Mouse (Mus musculus): Measurements from ENCODE around the gene Gm6020. TPM values are rescaled to one million over a fixed set of nuclear protein-coding genes. Genes with fewer than 3 reads are reported as not detected.
A peak's percentile ranks its signal among the peaks of the same experiment; 100 is the strongest.
"Not testable (repeated sequence)": the region's sequence is repeated elsewhere in the genome, so short reads cannot be mapped to it uniquely, and the experiment has no call there.

Gm6020 gene
- polyA plus RNA-seq (2015; fragmentation: Nextera tagmentation; extraction: Ambion mirVana), result not detected in 2 replicates

DNA sequence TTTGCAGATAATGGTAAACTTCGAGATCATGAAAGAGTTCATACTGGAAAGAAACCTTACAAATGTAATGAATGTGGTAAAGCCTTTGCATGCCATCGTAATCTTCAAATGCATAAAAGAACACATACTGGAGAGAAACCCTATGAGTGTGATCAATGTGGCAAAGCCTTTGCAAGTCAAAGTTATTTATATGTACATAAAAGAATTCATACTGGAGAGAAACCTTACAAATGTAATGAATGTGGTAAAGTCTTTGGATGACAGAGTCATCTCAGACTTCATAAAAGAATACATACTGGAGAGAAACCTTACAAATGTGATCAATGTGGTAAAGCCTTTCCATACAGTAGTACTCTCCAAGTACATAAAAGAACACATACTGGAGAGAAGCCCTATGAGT, at the start of gene Gm6020:
Gene Gm6020, plus strand, starts transcription at position 301 of the 400 bp plus-strand sequence.
- not testable (repeated sequence) for H3K4me2 ChIP-seq; H3K4me1 ChIP-seq; H3K9me3 ChIP-seq; H3K4me3 ChIP-seq; ATAC-seq (replicated peaks); H3K27ac ChIP-seq; H3K27me3 ChIP-seq (replicated peaks); H3K36me3 ChIP-seq (replicated peaks); H3K9ac ChIP-seq
- 87% methylated on average over 2 of the region's 2 CpGs for WGBS

DNA sequence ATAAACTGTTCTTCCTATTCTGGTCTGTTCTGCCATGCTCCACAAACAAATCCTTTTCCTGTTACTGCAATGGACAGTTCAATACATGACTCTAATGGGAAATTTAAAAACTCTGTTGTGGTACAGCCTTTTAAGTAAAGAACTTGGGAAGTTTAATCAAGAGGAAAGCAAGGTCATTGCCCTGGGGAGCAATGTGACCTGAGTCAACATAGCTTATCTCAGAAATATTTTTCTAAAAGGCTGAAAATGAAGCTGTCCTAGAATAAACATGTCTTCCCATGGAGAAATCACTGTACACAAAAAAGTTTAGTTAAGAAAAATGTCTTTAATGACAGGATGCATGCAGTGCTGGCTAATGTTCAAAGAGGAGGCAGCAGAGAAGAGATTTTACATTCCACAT, 45.0 kb upstream of the Gm6020 start:
- Histone ChIP-seq H3K27ac (no peak overlapping the region), H3K4me1 (peaks cover 24% of the 10 kb centered on the region), H3K27me3 (replicated peaks) (no peaks in the 10 kb centered on the region), H3K9me3 (no peaks in the 10 kb centered on the region), H3K4me3 (no peak overlapping the region), H3K9ac (no peak overlapping the region), H3K36me3 (replicated peaks) (no peaks in the 10 kb centered on the region), H3K4me2 (no peak overlapping the region)
- no peak for ATAC-seq (replicated peaks)

DNA sequence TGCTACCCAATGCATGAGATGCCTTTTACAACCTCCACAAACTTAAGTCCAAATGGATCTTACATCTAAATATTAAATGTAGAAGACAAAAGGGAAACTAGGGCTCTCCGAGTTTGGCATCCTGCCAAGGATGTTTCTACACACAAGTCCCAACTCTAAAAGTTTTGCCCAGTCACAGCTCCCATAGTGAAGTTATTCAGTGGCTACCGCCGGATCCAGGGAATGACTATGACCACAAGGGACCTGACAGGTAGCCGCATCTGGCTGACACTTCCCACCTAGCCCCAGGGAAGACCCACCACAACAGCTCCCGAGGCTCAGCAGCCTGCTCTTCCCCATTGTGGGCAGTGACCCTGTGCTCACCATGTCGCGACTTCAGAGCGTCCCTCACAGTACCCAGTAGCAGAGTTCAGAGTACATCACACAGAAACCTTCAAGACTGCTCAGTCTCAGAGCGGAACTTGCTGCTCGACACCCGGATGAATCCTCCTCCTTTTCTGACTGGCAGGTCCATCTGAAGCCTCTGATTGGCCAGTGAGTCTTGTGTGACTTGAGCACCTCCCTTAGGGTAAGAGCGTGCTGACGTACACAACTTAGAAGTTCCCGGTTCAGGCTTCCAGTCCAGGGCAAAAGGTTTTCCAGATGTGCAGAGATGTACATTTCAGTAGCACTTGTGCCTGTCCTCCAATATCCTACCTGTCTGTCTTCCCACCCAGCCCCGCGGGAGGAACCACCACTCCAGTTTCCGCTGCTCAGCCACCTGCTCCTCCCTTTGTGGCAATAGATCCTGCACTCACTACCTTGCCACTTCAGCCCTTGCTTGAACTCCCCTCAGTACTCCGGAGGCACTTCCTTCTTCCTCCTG, 43.1 kb upstream of the Gm6020 start, which contains the start of gene Zfp950:
Gene Zfp950, minus strand, starts transcription at position 499 of the 865 bp plus-strand sequence.
- Histone ChIP-seq H3K9me3 (no peaks in the 10 kb centered on the region), H3K9ac (peak within 1 kb of the TSS; percentile 87), H3K4me1 (peaks cover 24% of the 10 kb centered on the region), H3K27ac (peak within 1 kb of the TSS; percentile 63), H3K36me3 (replicated peaks) (no peaks in the 10 kb centered on the region), H3K4me3 (peak within 1 kb of the TSS; percentile 82), H3K4me2 (peak within 1 kb of the TSS; percentile 87), H3K27me3 (replicated peaks) (no peaks in the 10 kb centered on the region)
- peak; percentile 100 for ATAC-seq (replicated peaks)
- WGBS, result 1% methylated on average over 18 of the region's 18 CpGs

DNA sequence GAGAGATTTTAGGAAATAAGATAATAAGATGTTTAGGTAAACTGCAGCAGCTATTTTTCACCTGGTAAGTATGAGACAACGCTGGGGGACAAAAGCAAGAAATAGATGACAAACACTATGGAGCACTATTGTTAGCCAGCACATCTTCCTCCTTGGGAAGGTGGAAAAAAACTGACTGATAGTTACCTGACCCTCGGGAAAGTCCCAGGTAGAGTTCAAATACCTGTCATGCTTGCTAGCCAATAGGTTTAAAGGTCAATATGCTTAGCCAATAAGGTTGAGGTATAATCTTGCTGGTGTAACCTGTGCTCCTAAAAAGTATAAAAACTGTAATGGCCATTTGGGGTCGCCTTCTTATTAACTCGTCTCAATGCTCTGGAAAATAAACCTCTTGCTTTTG, 42.4 kb upstream of the Gm6020 start:
- Histone ChIP-seq H3K4me2 (peak overlapping the region; percentile 87), H3K36me3 (replicated peaks) (no peaks in the 10 kb centered on the region), H3K4me1 (peaks cover 24% of the 10 kb centered on the region), H3K4me3 (peak overlapping the region; percentile 82), H3K9ac (peak overlapping the region; percentile 87), H3K9me3 (no peaks in the 10 kb centered on the region), H3K27ac (peak overlapping the region; percentile 63; the same call in 1 of the 2 replicates), H3K27me3 (replicated peaks) (no peaks in the 10 kb centered on the region)
- no peak for ATAC-seq (replicated peaks)
- WGBS, result 20% methylated on average over 4 of the region's 4 CpGs

DNA sequence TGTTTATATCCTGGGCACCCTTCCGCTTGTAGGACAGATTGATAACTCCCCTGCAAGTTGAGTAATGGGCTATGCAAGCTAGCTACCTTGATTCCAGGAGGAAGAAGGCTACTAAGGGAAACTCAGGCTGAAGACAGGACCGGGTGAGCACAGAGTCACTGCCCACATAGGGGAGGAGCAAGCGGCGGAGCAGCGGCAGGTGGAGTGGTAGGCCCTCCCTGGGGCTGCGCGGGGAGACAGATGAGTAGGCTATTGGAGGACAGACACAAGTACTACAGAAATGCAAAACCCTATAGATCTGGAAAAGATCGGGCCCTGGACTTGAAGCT, 32.4 kb upstream of the Gm6020 start:
- ATAC-seq (replicated peaks), result peak; percentile 73; the same call in 1 of the 2 replicates
- peak overlapping the region; percentile 87 for H3K4me2 ChIP-seq
- WGBS, result 5% methylated on average over 8 of the region's 8 CpGs
- H3K4me3 ChIP-seq, result peak overlapping the region; percentile 44
- no peaks in the 10 kb centered on the region for H3K36me3 ChIP-seq (replicated peaks)
- peak overlapping the region; percentile 48 for H3K9ac ChIP-seq
- H3K4me1 ChIP-seq, result peaks cover 11% of the 10 kb centered on the region
- no peak overlapping the region for H3K27ac ChIP-seq
- H3K27me3 ChIP-seq (replicated peaks), result no peaks in the 10 kb centered on the region
- no peaks in the 10 kb centered on the region for H3K9me3 ChIP-seq

DNA sequence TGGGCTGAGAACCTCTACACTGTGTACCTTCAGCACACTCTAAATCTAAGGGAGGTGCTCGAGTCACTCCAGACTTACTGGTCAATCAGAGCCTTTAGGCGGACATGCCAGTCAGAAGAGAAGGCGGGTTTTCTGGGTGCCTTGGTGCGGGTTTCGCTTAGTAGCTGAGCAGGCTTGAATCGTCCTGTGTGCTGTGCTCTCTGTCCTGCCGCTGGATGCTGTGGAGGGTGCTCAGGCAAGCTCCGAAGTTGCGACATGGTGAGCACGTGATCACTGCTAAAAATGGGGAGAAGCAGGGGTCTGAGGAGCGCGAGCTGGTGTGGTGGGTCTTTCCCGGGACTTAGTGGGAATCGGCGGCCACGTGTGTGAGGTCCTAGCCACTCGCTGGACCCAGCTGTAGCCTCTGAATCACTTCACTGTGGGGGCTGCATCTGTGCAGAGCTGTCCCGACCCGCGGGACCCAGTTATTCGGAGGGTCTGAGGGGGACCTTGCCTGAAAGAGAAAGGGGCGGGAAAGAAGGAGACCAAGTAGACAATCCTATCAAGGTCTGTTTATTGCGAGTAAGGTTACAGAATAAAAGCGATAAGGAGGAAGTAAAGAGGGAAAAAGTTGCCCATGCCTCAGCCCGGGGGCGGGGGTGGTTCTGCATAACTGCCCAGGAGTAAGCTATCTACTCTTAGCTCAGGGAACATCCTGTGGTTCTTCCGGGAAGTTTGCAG, 31.8 kb upstream of the Gm6020 start:
- Histone ChIP-seq H3K4me2 (peak overlapping the region; percentile 87), H3K9me3 (no peaks in the 10 kb centered on the region), H3K27ac (no peak overlapping the region), H3K4me3 (peak overlapping the region; percentile 44), H3K9ac (peak overlapping the region; percentile 48), H3K36me3 (replicated peaks) (no peaks in the 10 kb centered on the region), H3K27me3 (replicated peaks) (no peaks in the 10 kb centered on the region), H3K4me1 (peaks cover 11% of the 10 kb centered on the region)
- 5% methylated on average over 27 of the region's 27 CpGs for WGBS
- peak; percentile 79 for ATAC-seq (replicated peaks)

DNA sequence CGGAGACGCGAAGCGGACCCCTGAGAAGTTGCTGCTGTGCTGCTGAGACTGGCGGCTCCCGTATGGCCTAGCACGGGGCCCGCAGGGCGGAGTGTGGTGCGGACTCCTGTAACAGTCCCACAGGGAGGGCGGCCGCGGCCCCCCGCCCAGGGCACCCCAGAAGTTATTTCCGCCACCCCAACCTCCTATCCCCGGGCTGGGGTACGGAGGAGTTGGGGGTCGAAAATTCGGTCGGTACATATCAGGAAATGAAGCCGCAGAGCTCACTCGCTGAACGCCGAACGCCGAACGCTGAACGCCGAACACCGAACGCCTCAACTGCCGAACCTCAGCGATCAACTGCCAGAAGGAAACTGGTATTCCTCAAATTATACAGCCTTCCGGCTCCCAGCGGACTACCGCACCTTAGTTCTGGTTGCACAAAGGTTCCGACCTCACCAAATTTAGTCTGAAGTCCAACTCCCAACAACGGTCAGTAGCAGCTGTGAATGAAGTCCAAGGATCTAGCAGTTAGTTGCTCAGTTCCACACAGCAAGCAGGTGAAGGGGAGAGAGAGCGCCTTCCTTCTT, 7.8 kb upstream of the Gm6020 start, which contains the start of gene Gm7102:
Gene Gm7102, minus strand, starts transcription at position 554 of the 569 bp plus-strand sequence.
- Histone ChIP-seq H3K9me3 (no peaks in the 10 kb centered on the region), H3K4me1 (no peaks in the 10 kb centered on the region), H3K4me3 (peak within 1 kb of the TSS; percentile 34), H3K27me3 (replicated peaks) (no peaks in the 10 kb centered on the region), H3K36me3 (replicated peaks) (no peaks in the 10 kb centered on the region), H3K4me2 (peak within 1 kb of the TSS; percentile 49), H3K27ac (no peak within 1 kb of the TSS), H3K9ac (no peak within 1 kb of the TSS)
- no peak for ATAC-seq (replicated peaks)
- WGBS, result 28% methylated on average over 39 of the region's 39 CpGs

DNA sequence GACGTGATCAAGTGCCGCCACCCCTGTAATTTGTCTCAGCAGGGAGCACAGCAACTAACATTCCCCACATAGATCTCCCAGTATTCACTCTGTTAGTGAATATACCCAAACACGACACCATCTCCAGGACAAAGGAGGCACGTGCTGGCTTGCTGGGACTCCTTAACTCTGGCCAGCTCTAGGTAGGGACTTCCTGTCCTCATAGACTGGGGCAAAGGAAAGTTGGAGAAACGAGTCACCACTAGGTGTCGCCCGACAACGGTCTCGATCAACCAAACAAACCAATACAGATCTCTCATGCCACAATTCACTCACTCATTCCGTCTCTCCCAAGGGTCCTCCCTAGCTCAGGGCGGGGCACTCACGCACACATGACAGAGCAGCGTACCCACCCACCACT, 15.6 kb downstream of the Gm6020 start:
- Histone ChIP-seq H3K9me3 (no peaks in the 10 kb centered on the region), H3K9ac (no peak overlapping the region), H3K4me3 (no peak overlapping the region), H3K27ac (no peak overlapping the region), H3K27me3 (replicated peaks) (no peaks in the 10 kb centered on the region), H3K4me1 (no peaks in the 10 kb centered on the region), H3K4me2 (no peak overlapping the region), H3K36me3 (replicated peaks) (no peaks in the 10 kb centered on the region)
- ATAC-seq (replicated peaks), result no peak
- WGBS, result 15% methylated on average over 13 of the region's 13 CpGs

DNA sequence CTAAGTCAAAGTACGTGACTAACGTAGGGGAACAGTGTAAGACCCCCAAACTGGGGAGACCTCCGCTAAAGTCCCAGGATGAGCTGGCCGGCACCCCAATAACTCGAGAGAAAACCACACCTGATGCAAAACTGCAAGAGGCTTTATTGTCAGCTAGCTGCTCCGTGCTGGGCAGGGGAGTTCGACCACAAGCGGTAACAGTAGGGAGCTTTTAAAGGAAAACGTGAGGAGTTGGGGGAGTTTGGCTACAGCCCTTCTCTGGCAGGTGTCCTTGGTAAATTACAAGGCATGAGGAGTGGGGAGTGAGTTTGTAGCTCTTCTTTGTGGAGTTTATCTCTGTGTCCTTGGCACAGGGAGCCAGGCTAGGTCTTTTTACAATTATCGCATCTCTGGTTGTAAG, 16.1 kb downstream of the Gm6020 start:
- 16% methylated on average over 10 of the region's 10 CpGs for WGBS
- H3K27me3 ChIP-seq (replicated peaks), result no peaks in the 10 kb centered on the region
- no peak overlapping the region for H3K9ac ChIP-seq
- no peak for ATAC-seq (replicated peaks)
- H3K4me1 ChIP-seq, result no peaks in the 10 kb centered on the region
- H3K4me3 ChIP-seq, result no peak overlapping the region
- no peak overlapping the region for H3K27ac ChIP-seq
- H3K36me3 ChIP-seq (replicated peaks), result no peaks in the 10 kb centered on the region
- no peak overlapping the region for H3K4me2 ChIP-seq
- no peaks in the 10 kb centered on the region for H3K9me3 ChIP-seq

DNA sequence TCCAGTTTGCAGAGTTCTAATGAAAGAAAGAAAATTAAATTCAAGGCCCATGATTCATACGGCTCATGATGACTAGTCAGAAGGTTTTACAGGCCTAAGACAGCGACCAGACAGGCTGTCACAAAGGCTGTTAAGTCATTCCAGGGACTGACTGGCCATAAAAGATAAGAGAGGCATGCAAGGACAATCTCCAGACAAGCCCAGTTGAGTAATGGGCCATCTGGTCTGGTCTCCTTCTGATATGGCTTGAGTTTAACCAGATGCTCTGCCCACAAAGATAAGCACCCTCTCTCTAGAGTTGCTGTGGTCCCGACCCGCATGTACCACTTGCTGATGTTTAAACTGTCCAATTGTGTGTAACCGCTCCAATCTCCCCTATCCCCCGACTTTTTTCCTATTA, 23.8 kb downstream of the Gm6020 start:
- not testable (repeated sequence) for H3K4me1 ChIP-seq; ATAC-seq (replicated peaks); H3K27ac ChIP-seq; H3K9me3 ChIP-seq; H3K4me3 ChIP-seq; H3K27me3 ChIP-seq (replicated peaks); H3K9ac ChIP-seq; H3K36me3 ChIP-seq (replicated peaks); H3K4me2 ChIP-seq
- 85% methylated on average over 6 of the region's 6 CpGs for WGBS

DNA sequence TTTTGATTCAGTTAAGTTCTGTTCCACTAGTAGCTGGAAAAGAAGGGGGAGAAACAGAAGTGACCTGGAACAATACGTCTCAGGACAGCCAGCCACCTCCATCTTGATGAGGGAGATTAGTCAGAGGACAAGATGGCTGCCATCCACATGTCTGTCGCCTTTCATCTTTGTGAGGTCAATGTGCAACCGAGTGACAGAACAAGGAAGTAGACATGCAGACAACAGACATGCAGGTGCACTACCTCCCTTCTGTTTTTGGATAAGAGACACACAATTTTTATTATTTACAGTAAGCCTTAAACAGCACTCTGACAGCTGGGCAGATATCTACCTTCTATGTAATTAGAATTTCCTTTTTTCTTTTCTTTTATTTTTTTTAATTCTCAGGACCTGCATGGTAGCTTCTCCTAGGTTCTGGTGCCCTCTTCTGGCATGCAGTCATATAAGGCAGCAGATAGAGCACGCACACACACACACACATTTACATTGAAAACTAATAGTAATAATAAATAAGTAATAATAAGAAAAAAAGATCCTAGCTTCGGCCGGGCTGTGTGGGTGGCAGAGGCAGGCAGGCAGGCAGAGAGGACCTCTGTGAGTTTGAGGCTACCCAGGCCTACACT, 40.1 kb downstream of the Gm6020 start:
- ATAC-seq (replicated peaks), result no peak
- Histone ChIP-seq H3K27ac (no peak overlapping the region), H3K9me3 (no peaks in the 10 kb centered on the region), H3K4me3 (no peak overlapping the region), H3K4me1 (peaks cover 7% of the 10 kb centered on the region; the same call in 1 of the 2 replicates), H3K9ac (no peak overlapping the region), H3K27me3 (replicated peaks) (no peaks in the 10 kb centered on the region), H3K4me2 (no peak overlapping the region), H3K36me3 (replicated peaks) (no peaks in the 10 kb centered on the region)
- WGBS, result 93% methylated on average over 6 of the region's 6 CpGs

Measured in midbrain, embryonic 15.5 days (tissue).